Mouse (Mus musculus): ENCODE results near the gene Mterf4. TPM values are rescaled to one million over a fixed set of nuclear protein-coding genes. Genes with fewer than 3 reads are reported as not detected.

Mterf4 gene
- polyA plus RNA-seq (2017; shearing (Covaris generic)): 21.7 TPM

DNA sequence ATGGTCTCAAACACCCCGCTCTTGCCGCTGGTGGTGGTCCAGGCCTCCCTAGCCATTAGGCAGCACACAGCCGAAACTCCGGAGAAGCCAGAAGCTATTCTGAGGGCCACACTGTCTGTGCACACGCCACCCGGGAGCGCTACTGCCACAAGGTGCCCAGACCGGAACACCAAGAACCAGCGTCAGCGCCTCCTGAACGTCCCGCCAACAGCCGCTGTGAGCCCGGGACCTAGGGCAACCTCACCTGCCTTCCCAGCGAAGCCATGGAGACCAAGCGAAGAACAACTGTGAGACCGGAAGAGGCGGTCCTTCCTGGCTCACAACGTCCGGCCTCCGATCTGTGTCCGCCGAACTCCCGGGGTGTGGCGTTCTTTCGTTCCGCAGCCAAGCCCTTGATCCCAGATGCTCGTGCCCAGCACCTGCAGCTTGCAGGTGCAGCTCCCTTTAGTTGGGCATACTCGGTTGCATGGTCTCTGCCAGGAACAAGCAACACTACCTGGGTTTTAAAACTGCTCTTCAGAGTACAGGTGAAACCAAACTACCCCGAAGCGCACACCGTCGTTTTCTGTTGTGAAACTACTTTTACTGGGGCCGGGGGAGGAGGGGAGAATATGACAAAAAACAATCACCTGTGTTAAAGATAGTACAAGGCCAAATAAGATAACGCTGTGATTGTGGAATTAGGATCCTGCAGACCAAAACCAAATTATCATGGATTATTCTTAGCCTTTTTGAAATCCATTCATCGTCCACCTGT lies at the start of gene Mterf4:
TSS of gene Mterf4 (minus strand) at position 335 of the 757 bp plus-strand sequence.

DNA sequence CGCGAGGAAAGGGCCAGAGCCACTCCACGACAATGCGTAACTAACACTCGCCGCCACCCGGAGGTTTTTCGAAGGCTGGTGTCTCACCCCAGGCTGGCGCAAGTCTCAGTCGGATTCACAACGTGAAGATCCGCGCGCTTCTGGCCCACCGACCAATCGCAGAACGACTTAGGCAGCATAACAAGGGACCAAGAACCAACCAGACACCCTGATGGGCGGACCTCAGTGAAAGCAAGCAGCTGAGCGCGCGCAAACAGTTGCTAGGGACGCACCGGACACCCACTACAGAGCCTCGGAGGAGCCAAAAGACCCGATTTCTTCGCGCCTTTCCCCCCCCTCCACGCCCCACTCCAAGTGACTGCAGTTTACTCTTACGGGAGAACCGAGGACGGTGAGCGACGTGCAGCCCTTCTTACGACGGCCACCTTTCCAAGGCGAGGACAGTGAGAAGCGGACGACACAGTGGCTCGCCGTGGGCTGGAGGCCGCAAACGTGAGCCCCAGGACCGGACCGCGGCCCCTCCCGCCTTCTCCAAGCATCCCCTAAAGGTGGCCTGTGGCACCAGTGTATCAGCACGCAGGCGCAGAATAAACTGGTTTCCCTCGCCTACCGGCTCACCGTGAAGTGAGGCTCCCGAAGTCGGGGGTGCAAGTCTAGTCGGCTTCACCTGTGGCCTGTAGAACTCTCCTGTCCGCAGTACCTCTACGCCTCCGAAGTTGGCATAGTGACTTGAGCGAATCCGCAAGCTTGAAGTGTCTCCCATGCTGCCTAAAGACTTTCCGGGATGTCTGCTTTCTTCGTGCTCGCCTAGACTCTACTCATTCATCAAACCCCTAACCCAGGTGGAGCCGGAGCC lies 37.2 kb upstream of the Mterf4 start, which contains the start of the genes Ppp1r7 and Pask:
TSS of gene Ppp1r7 (plus strand) at position 207 of the 856 bp plus-strand sequence.
TSS of gene Pask (minus strand) at position 835 of the 856 bp plus-strand sequence.

Other genes starting within 250 kb of the Mterf4 start
- not detected for gene Kif1a, start 204.0 kb downstream of the Mterf4 start, polyA plus RNA-seq (2017; shearing (Covaris generic))
- gene Agxt, start 170.7 kb downstream of the Mterf4 start, polyA plus RNA-seq (2017; shearing (Covaris generic)): not detected
- not detected for gene 2310007B03Rik, start 145.0 kb downstream of the Mterf4 start, polyA plus RNA-seq (2017; shearing (Covaris generic))
- 0.05 TPM for gene Crocc2, start 137.2 kb downstream of the Mterf4 start, polyA plus RNA-seq (2017; shearing (Covaris generic))
- gene Sned1, start 70.1 kb downstream of the Mterf4 start, polyA plus RNA-seq (2017; shearing (Covaris generic)): 0.22 TPM
- 67.5 TPM for gene Ppp1r7, start 36.9 kb upstream of the Mterf4 start, polyA plus RNA-seq (2017; shearing (Covaris generic))
- 1.7 TPM for gene Pask, start 37.6 kb upstream of the Mterf4 start, polyA plus RNA-seq (2017; shearing (Covaris generic))
- gene Ano7, start 68.0 kb upstream of the Mterf4 start, polyA plus RNA-seq (2017; shearing (Covaris generic)): 0.76 TPM
- gene Hdlbp, start 172.9 kb upstream of the Mterf4 start, polyA plus RNA-seq (2017; shearing (Covaris generic)): 80.2 TPM
- gene Farp2, start 206.2 kb upstream of the Mterf4 start, polyA plus RNA-seq (2017; shearing (Covaris generic)): 1.9 TPM

Data from inflammation-experienced regulatory T-cells, adult 16 weeks (primary cell).